Mouse (Mus musculus) heart, embryonic 10.5 days (tissue): ENCODE results near the gene Gm12830. TPM values are rescaled to one million over a fixed set of nuclear protein-coding genes. Genes with fewer than 3 reads are reported as not detected.

ENCODE experiments used
- DNase-seq: peaks from one replicate; pipeline ENCODE4 v3.0.0-alpha.2; 2017; ENCODE audit warnings: low spot score
- H3K27ac ChIP-seq: fragments of 300-500 bp; sonication (generic); 2 replicates; pipeline ENCODE4 v1.5.1; 2016; ENCODE audit warnings: mild to moderate bottlenecking
- H3K27me3 ChIP-seq: fragments of 300-500 bp; sonication (generic); 2 replicates; pipeline ENCODE4 v1.6.1; 2016; ENCODE audit warnings: mild to moderate bottlenecking; ENCODE audit not compliant: poor library complexity, insufficient read depth, severe bottlenecking
- H3K36me3 ChIP-seq: fragments of 300-500 bp; sonication (generic); 2 replicates; pipeline ENCODE4 v1.6.1; 2016; ENCODE audit warnings: mild to moderate bottlenecking, moderate library complexity
- H3K4me1 ChIP-seq: fragments of 300-500 bp; sonication (generic); 2 replicates; pipeline ENCODE4 v1.6.1; 2016; ENCODE audit warnings: mild to moderate bottlenecking
- H3K4me3 ChIP-seq: fragments of 300-500 bp; sonication (generic); 2 replicates; pipeline ENCODE4 v1.5.1; 2016; ENCODE audit warnings: mild to moderate bottlenecking, moderate library complexity
- H3K9me3 ChIP-seq: fragments of 300-500 bp; sonication (generic); 2 replicates; pipeline ENCODE4 v1.6.1; 2016; ENCODE audit warnings: mild to moderate bottlenecking, moderate library complexity
- WGBS: fragments of 180-500 bp; shearing (Covaris S2); methylation state at CpG from one replicate; pipeline ENCODE4 v1.1.7; 2016; 5-methylcytosine and 5-hydroxymethylcytosine counted together
- polyA plus RNA-seq: library from polyadenylated mRNA; unstranded; fragments of >200 nt; fragmentation: Nextera tagmentation; extraction: Ambion mirVana; gene quantifications from 2 replicates; pipeline ENCODE4 v1.2.1, GENCODE M21; 2016

Gm12830 gene
- polyA plus RNA-seq, 1 experiment from 2014 or later, result not detected

GRCm38 (mm10) chr4:114798041-114798624 lies 23.4 kb upstream of the Gm12830 start:
- Histone ChIP-seq H3K9me3 (no peaks in the 10 kb centered on the region), H3K4me1 (0 out of 2 replicates have a peak, but pooled peaks cover 4% of the 10 kb centered on the region), H3K27ac (no peak overlapping the region), H3K4me3 (no peak overlapping the region), H3K27me3 (peaks cover 27% of the 10 kb centered on the region), H3K36me3 (no peaks in the 10 kb centered on the region)
- 75% methylated on average over 7 of the region's 7 CpGs for WGBS
- no peak for DNase-seq

- no peaks in the 10 kb centered on the region for H3K4me1 ChIP-seq
- peaks cover 14% of the 10 kb centered on the region for H3K27me3 ChIP-seq
- H3K4me3 ChIP-seq, result no peak overlapping the region
- WGBS, result 86% methylated on average over 5 of the region's 5 CpGs
- DNase-seq, result no peak
- no peaks in the 10 kb centered on the region for H3K9me3 ChIP-seq
- H3K36me3 ChIP-seq, result no peaks in the 10 kb centered on the region
- H3K27ac ChIP-seq, result no peak overlapping the region
Measured at GRCm38 (mm10) chr4:114804096-114804495, 17.4 kb upstream of the Gm12830 start.

DNA sequence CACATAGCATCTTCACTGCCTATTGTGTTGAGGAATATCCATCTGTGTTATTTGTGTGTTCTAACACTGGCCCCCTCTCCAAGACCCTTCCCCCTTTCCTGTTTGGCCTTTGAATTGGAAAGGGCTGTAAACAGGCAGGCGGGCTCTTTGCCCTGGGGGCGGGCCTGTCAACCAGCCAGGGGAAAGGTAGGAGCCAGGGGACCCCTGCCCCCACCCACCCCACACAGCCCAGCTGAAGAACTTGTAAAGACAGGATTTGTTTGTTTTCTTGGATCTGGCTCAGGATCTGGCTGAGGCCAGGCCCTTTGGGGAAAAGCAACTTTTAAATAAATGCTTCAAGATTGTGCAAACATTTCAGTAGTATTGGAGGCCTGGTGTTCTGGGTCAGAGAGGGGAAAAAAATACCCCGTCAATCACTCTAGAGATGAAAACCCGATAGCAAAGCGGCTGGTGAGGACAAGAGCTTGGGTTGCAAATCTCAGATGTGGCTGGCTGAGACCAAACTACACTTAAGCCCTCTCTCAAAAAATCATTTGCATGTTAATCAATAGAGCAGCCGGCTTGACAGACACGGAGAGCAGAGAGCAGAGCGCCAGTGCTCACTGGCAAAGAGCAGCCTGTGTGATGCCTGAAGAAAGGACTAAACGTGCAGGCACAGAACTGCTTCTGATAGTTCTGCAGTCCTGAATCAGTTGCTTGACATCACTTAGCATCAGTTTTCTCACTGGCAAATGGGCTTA lies 2.4 kb upstream of the Gm12830 start:
- Histone ChIP-seq H3K9me3 (no peaks in the 10 kb centered on the region), H3K27me3 (peaks cover 69% of the 10 kb centered on the region), H3K4me3 (no peak overlapping the region), H3K27ac (no peak overlapping the region), H3K36me3 (no peaks in the 10 kb centered on the region), H3K4me1 (peaks cover 14% of the 10 kb centered on the region)
- DNase-seq, result no peak
- 20% methylated on average over 9 of the region's 9 CpGs for WGBS

DNA sequence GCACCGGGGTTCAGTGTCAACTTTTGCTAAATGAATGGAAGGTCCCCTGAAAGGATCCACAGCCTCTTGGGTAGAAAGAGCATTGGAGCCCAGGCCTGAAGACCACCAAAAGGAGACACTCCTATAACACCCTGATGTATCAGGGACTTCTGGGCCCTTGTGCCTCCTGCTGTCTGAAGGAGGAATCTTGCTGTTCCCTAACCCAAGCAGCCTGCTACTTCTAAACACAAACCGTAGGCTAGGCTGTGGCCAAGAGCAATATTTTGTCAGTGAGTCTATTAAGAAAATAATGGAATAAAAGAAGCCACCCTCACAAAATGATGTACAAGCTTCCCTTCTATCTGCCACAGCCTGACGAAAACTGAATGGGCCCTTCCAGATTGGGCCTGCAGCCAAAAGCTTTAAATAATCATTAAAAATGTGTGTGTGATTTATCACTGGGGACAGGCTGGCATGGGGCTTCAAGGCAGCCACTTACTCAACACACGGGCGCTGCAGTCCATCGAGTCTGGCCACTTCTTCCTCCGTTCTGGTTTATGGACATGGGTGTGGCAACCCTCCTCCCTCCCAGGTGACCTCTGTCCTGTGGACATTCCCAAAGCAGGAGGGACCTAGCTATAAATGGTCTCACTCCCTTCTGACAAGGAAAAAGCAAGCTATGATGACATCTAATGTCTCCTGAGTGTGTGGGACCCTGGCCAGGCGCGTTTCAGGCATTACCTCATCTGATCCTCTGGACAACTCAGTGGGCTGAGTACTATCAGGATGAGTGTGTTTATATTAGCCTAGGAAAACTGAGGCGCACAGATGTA lies 13.5 kb downstream of the Gm12830 start:
- WGBS, result 72% methylated on average over 10 of the region's 10 CpGs
- H3K4me3 ChIP-seq, result no peak overlapping the region
- no peak overlapping the region for H3K27ac ChIP-seq
- no peaks in the 10 kb centered on the region for H3K4me1 ChIP-seq
- H3K9me3 ChIP-seq, result no peaks in the 10 kb centered on the region
- H3K27me3 ChIP-seq, result peaks cover 39% of the 10 kb centered on the region
- no peak for DNase-seq
- no peaks in the 10 kb centered on the region for H3K36me3 ChIP-seq

- 47% methylated on average over 9 of the region's 9 CpGs for WGBS
- peaks cover 98% of the 10 kb centered on the region for H3K27me3 ChIP-seq
- DNase-seq, result no peak
Measured at GRCm38 (mm10) chr4:114841336-114841920, 19.9 kb downstream of the Gm12830 start.

DNA sequence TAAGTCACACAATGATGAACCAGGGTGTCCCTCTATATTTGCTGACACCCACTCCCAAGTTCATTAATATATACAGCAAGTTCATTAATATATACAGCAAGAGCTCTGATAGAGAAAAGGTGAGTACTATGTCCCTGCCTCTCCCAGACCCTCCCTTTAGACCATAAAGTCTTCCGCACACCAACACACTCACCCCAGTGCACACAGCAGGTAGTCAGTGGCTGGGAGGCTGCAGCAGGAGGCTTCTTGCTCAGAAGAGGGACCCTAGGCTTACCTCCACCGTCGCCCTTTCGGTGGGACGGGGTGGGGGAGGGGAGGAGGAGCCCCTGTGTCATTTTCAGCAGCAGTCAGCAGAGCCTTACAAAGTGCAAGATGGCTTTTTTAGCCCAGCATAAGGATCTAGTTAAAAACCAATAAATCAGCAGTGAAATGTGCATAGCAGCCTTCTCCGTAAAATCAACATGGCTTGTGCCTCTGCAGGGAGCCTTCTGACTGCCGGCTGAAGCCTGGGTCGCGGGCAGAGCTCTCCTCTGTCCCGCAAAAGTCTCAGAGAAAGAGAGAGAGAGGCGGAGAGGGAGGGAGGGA lies 20.9 kb downstream of the Gm12830 start:
- 2% methylated on average over 7 of the region's 11 CpGs for WGBS
- Histone ChIP-seq H3K27me3 (peaks cover 93% of the 10 kb centered on the region), H3K4me3 (no peak overlapping the region), H3K9me3 (no peaks in the 10 kb centered on the region), H3K4me1 (peaks cover 10% of the 10 kb centered on the region), H3K27ac (no peak overlapping the region), H3K36me3 (no peaks in the 10 kb centered on the region)
- no peak for DNase-seq

More at GRCm38 (mm10) chr4:114841336-114841920, 19.9 kb downstream of the Gm12830 start:
- no peaks in the 10 kb centered on the region for H3K36me3 ChIP-seq
- no peak overlapping the region for H3K27ac ChIP-seq
- no peak overlapping the region for H3K4me3 ChIP-seq
- no peaks in the 10 kb centered on the region for H3K9me3 ChIP-seq
- peaks cover 10% of the 10 kb centered on the region for H3K4me1 ChIP-seq

GRCm38 (mm10) chr4:114843097-114843721 lies 21.7 kb downstream of the Gm12830 start:
- Histone ChIP-seq H3K27me3 (peaks cover 86% of the 10 kb centered on the region), H3K9me3 (no peaks in the 10 kb centered on the region), H3K36me3 (no peaks in the 10 kb centered on the region), H3K4me3 (peak overlapping the region; percentile 60), H3K4me1 (peaks cover 10% of the 10 kb centered on the region), H3K27ac (0 out of 2 replicates have a peak overlapping the region, but pooled peaks have one; percentile 30)
- WGBS, result under 1% methylated on average over 51 of the region's 51 CpGs
- no peak for DNase-seq

DNA sequence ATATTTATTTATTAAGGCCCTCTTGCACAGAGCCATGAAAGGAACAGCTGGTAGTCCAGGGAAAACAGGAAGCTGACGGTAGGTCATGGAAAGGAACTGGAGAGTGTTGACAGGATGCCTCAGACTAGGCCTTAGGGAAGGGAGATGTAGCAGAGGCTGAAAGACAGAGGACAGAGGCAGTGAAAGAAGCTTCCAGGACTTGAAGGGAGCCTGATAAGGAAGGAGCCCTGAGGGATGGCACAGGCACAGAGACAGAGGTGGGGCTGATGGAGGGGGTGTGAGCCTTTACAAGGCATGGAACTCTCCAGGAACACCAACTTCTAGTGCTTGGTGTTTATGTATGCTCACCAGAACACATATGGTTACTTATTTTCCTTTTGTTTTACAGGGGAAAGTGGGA lies 23.1 kb downstream of the Gm12830 start:
- peaks cover 10% of the 10 kb centered on the region for H3K4me1 ChIP-seq
- H3K27ac ChIP-seq, result no peak overlapping the region
- H3K9me3 ChIP-seq, result no peaks in the 10 kb centered on the region; the same call in 1 of the 2 replicates
- no peak overlapping the region for H3K4me3 ChIP-seq
- H3K36me3 ChIP-seq, result no peaks in the 10 kb centered on the region
- DNase-seq, result no peak
- 11% methylated on average over 1 of the region's 1 CpGs for WGBS
- H3K27me3 ChIP-seq, result peaks cover 83% of the 10 kb centered on the region

- H3K36me3 ChIP-seq, result no peaks in the 10 kb centered on the region
Measured at GRCm38 (mm10) chr4:114845622-114846021, 24.1 kb downstream of the Gm12830 start.

GRCm38 (mm10) chr4:114846723-114847122 lies 25.2 kb downstream of the Gm12830 start:
- DNase-seq, result no peak
- no peaks in the 10 kb centered on the region; the same call in 1 of the 2 replicates for H3K9me3 ChIP-seq
- peaks cover 10% of the 10 kb centered on the region for H3K4me1 ChIP-seq
- no peaks in the 10 kb centered on the region for H3K36me3 ChIP-seq
- no peak overlapping the region for H3K27ac ChIP-seq
- peaks cover 61% of the 10 kb centered on the region for H3K27me3 ChIP-seq
- no peak overlapping the region for H3K4me3 ChIP-seq
- WGBS, result 69% methylated on average over 6 of the region's 6 CpGs

More at GRCm38 (mm10) chr4:114845622-114846021, 24.1 kb downstream of the Gm12830 start:
- Histone ChIP-seq H3K9me3 (no peaks in the 10 kb centered on the region; the same call in 1 of the 2 replicates), H3K27me3 (peaks cover 72% of the 10 kb centered on the region), H3K4me1 (peaks cover 10% of the 10 kb centered on the region), H3K4me3 (no peak overlapping the region), H3K27ac (no peak overlapping the region)
- DNase-seq, result no peak
- 43% methylated on average over 4 of the region's 4 CpGs for WGBS

- H3K27ac ChIP-seq, result no peak overlapping the region
- H3K9me3 ChIP-seq, result no peaks in the 10 kb centered on the region
- WGBS, result 68% methylated on average over 2 of the region's 2 CpGs
- DNase-seq, result no peak
- H3K27me3 ChIP-seq, result peaks cover 30% of the 10 kb centered on the region
- no peak overlapping the region for H3K4me3 ChIP-seq
- no peaks in the 10 kb centered on the region for H3K36me3 ChIP-seq
- H3K4me1 ChIP-seq, result no peaks in the 10 kb centered on the region
Measured at GRCm38 (mm10) chr4:114853968-114854367, 32.4 kb downstream of the Gm12830 start.

GRCm38 (mm10) chr4:114858426-114858825 lies 36.9 kb downstream of the Gm12830 start:
- H3K27me3 ChIP-seq, result peaks cover 27% of the 10 kb centered on the region
- no peaks in the 10 kb centered on the region for H3K4me1 ChIP-seq
- no peak overlapping the region for H3K27ac ChIP-seq
- WGBS, result 50% methylated on average over 5 of the region's 5 CpGs
- no peak for DNase-seq
- H3K9me3 ChIP-seq, result no peaks in the 10 kb centered on the region
- no peak overlapping the region for H3K4me3 ChIP-seq
- no peaks in the 10 kb centered on the region for H3K36me3 ChIP-seq
